Mouse (Mus musculus): ENCODE measurements around the gene Naa16.

DNA sequence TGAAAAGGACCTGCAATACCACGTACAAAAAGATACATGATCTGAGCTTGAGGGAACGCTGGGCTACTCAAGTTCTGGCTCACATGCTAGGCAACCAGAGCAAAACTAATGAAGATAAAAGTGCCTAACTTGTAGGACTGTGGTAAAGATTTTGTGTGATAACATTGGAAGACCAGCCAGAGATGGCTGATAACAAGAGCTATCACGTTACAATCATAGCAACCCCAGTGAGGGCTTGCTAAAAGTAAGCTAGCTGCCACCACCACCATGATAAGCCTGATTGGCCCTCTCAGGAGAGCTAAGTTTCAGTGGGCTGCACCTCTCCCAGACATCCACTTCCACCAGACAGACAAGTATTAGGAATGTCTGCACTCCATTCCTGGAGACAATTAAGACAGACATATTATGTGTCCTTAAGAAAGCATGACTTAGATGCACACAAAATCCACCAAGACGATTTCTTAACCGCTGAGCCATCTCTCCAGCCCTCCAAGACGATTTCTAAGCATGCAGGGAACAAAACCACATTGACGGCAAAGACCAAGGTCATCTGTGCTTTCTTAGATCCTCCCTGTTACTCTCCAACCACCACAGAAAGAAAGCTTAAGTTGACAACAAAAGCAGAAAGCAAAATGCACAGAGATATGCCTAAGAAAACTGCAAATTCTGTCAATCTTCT, 92.1 kb downstream of the Naa16 start:
- TF ChIP-seq CTCF (IDR thresholded peaks at IDR 0.05; ENCODE audit: low read depth, low read length) (no peak), POLR2A (IDR thresholded peaks at IDR 0.05; ENCODE audit: borderline replicate concordance, low read depth, low read length) (no peak)

Measured in bone marrow macrophage, adult 2 months (primary cell).